Mouse (Mus musculus) kidney, adult 8-10 months (tissue): ENCODE results near the gene Tubg1.
"Not testable (repeated sequence)": the region's sequence is repeated elsewhere in the genome, so short reads cannot be mapped to it uniquely, and the experiment has no call there.

Experiments used
- DNase-seq, 2 experiments: peaks; one replicate each; pipeline ENCODE4 v3.0.0; 2022

Gene Tubg1

GRCm38 (mm10) chr11:101142215-101142967 lies 22.7 kb downstream of the Tubg1 start:
- DNase-seq: no peak

GRCm38 (mm10) chr11:101143338-101144225 lies 23.8 kb downstream of the Tubg1 start:
- no peak for DNase-seq

- DNase-seq: no peak
Measured at GRCm38 (mm10) chr11:101146377-101146776, 26.6 kb downstream of the Tubg1 start.

- no peak for DNase-seq
Measured at GRCm38 (mm10) chr11:101148751-101149150, 29.0 kb downstream of the Tubg1 start.

GRCm38 (mm10) chr11:101149178-101150105 lies 29.7 kb downstream of the Tubg1 start:
- DNase-seq: no peak

GRCm38 (mm10) chr11:101151063-101151462 lies 31.3 kb downstream of the Tubg1 start:
- no peak for DNase-seq

- DNase-seq: no peak
Measured at GRCm38 (mm10) chr11:101152825-101153224, 33.1 kb downstream of the Tubg1 start.

- no peak for DNase-seq
Measured at GRCm38 (mm10) chr11:101154648-101155047, 34.9 kb downstream of the Tubg1 start.

GRCm38 (mm10) chr11:101155151-101155550 lies 35.4 kb downstream of the Tubg1 start:
- DNase-seq: no peak

GRCm38 (mm10) chr11:101155728-101156371 lies 36.1 kb downstream of the Tubg1 start, which contains the start of gene Tubg2:
TSS of gene Tubg2 (plus strand) at chr11:101155907.
- no peak for DNase-seq

- DNase-seq: not testable (repeated sequence)
Measured at GRCm38 (mm10) chr11:101160151-101160550, 40.4 kb downstream of the Tubg1 start.

GRCm38 (mm10) chr11:101160981-101161505 lies 41.3 kb downstream of the Tubg1 start:
- not testable (repeated sequence) for DNase-seq

GRCm38 (mm10) chr11:101161551-101161950 lies 41.8 kb downstream of the Tubg1 start:
- DNase-seq: no peak

GRCm38 (mm10) chr11:101162301-101162700 lies 42.6 kb downstream of the Tubg1 start:
- no peak for DNase-seq

- peak; percentile 63 to 78 for DNase-seq
Measured at GRCm38 (mm10) chr11:101162772-101163171, 43.0 kb downstream of the Tubg1 start.

GRCm38 (mm10) chr11:101163476-101164350 lies 44.0 kb downstream of the Tubg1 start:
- peak; percentile 54 to 64 for DNase-seq

GRCm38 (mm10) chr11:101164351-101164665 lies 44.6 kb downstream of the Tubg1 start:
- DNase-seq: no peak

- no peak for DNase-seq
Measured at GRCm38 (mm10) chr11:101164677-101165580, 45.2 kb downstream of the Tubg1 start.

GRCm38 (mm10) chr11:101166357-101166756 lies 46.6 kb downstream of the Tubg1 start:
- no peak for DNase-seq
